Mouse (Mus musculus): ENCODE results near the gene Ubp1. TPM values are rescaled to one million over a fixed set of nuclear protein-coding genes. Genes with fewer than 3 reads are reported as not detected.

Gene Ubp1
- total RNA-seq, 2 experiments from 2014 or later: 64.5 to 72.5 TPM

DNA sequence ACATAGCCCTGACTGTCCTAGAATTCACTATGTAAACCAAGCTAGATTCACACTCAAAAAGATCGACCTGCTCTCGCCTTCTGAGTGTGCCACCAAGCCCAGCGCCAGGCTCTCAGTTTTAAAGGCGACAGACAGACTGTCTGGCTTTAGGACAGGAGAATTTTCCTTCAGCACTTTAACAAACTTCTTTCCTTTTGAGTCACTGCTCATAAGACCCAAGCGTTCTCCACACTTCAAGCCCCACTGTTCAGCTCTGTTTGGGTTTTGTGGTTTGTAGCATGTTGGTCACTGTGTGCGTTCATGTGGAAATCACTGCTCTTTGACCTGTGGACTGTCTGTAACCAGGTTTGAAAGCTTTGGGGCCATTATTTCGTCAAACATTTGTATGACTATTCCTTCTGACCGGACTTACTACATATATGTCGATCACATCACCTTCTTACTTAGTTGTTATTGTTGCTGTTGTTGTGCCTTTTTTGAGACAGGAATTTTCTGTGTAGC lies 77.2 kb downstream of the Ubp1 start:
- DNase-seq (ENCODE audit: low spot score in 2 of 2): no peak
- intact Hi-C loops (cut with DNase I): no loop called here

DNA sequence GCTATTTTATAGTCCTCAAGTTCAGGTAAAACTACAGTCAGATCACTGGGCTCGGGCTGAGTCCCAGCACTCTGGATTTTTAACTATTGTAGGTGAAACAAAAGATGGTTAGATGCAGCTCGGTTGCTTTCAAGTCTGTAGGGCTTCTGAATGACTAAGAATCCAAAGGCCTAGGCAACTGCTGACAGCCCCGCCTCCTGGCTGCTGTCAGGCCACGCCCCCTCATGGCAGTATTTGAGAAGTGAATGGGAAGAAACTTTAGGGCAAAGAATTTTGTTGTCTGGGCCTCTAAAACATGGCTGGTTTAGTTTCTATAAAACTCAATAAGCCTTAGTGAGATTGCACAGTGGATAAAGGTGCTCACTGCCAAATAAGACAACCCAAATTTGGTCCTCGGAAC lies 78.8 kb downstream of the Ubp1 start:
- intact Hi-C loops (cut with DNase I): no loop called here
- no peak for DNase-seq (ENCODE audit: low spot score in 2 of 2)

DNA sequence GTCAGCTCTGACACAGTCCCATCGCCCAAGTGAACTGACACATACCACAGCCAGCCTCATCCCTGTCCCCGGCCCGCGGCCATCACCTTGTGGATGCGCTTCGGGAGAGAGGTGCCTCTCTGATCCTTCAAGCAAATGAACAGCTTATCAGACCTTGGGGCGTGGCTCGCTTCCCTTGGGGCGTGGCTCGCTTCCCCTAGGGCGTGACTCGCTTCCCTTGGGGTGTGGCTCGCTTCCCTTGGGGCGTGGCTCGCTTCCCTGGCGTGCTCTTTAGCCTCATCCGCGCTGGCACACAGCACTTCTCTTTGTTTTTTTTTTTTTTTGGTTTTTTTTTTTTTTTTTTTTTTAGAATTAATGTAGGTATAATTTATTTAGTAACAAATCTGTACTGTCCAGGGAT lies 80.5 kb downstream of the Ubp1 start:
- no peak for DNase-seq (ENCODE audit: low spot score in 2 of 2)
- intact Hi-C loops (cut with DNase I): no loop called here

DNA sequence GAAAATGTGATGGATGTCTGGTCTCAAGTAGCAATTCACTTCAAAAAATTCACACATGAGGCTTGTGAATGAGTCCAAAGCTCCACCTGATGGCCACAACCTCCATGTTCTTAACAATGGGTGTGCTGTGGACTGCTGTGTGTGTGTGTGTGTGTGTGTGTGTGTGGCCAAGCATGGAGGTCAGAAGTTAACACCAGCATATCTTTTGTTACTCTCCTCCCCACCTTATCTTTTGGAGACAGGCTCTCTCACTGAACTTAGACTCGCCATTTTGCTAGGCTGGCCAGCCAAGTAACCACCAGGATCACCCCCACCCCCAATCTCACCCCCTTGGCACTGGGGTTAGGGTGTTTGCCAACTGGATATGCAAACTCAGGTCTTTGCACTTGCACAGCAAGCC lies 83.3 kb downstream of the Ubp1 start:
- intact Hi-C loops (cut with DNase I): no loop called here
- DNase-seq (ENCODE audit: low spot score in 2 of 2): no peak

DNA sequence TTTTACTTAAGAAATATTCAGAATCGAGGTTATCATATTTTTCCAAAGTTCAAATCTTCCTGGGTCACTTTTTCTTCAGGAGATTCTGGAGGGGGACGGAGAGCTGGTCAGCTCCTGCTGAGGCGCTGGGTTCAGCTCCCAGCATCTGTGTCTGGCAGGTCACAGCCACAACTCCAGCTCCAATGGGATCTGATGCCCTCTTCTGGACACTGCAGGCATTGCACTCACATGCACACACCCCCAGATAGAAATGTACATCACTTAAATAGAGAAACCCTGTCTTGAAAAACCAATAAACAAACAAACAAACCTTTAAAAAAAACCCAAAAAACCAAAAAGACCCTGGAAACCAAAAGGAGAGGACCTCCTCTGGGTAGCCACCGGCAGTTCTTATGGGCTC lies 85.0 kb downstream of the Ubp1 start:
- intact Hi-C loops (cut with DNase I): no loop called here

DNA sequence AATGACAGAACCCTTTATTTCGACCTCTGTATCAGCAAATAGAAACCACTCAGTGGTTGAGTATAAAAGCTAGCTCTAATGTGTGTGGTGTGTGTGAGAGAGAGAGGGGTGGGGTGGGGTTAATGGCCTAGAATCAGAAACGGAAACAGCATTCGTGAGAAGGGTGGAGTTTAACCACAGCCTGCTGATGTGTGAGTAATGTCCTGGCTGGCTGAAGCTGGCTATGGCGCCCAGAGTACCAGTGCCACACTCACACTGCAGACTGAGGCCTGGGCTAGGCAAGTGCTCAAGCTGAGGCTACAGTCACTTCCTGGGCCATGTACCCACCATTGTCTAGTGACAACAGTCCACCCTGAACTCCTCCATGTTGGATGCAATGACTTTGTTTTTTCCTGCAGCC lies 85.7 kb downstream of the Ubp1 start:
- intact Hi-C loops (cut with DNase I): no loop called here
- DNase-seq (ENCODE audit: low spot score in 2 of 2): no peak

More for the DNA sequence above, 85.0 kb downstream of the Ubp1 start:
- DNase-seq (ENCODE audit: low spot score in 2 of 2): no peak

DNA sequence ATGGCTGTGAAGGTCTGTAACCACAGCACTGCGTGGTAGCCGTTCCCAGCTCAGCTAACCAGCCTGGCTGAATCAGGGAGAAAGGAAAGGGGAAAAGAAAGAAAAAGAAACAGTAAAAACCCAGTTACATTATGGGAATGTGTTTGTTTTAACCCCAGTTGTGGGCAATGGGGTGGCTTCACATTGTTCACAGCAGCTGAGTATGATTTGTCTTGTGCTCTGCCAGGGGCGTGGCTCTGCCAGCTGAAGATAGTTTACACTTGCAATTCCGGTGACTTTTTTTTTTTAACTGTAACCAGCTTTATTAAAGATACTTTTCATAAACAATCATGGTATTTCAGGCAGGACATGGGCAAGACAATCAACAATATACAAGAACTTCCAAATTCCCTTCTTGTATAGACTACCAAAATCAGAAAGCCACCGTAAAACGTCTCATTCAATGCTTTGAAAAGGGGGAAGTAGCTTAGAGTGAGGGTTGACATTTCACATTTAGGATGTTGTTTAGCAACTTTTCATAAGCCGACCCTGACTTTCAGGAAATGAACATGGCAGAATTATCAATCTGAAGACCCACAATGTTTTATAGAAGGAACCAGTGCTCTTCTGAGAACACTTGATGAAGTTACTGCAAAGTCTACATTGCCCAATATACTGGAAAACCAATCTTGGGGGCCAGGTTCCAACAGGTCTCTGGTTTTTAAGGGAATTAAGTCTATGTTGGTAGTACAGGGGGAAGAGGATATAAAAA lies 88.5 kb downstream of the Ubp1 start:
- intact Hi-C loops (cut with DNase I): no loop called here
- no peak for DNase-seq (ENCODE audit: low spot score in 2 of 2)

DNA sequence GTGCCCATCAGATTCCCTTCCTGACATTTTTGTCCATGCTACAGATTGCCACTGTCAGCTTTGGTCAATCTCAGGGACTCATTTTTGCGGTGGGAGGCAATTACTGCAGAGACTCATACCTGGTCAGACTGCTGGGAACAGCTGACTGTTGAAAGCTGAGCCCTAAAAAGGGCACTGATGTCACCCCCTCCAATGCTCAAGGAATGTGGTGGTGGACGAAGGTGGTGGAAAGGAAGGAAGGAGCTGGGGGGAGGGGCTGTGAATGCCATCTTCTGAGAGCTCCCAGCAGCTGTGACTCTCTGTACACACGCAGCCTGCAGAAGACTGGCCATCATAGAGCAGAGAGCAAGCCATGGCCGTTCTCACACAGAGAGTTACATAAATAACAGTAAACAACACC lies 91.4 kb downstream of the Ubp1 start:
- DNase-seq (ENCODE audit: low spot score in 2 of 2): no peak
- intact Hi-C loops (cut with DNase I): no loop called here

DNA sequence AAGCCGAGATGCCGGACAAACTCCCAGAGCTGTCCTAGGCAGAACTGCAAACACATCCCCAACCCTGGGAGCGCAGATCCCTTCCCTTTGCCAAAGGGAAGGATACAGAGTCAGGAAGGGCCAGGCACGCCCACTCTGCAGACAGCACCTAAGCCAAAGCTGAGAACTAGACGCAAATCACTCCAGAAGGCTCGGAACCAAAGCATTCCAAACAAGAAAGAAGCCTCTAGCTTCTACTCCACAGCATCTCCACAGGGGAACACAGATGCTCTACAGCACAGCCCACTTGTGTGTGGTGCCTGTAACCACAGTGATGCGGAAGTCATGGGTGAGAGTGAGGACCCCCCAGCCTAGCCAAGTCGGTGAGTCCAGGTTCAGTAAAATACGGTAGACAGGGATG lies 94.4 kb downstream of the Ubp1 start:
- intact Hi-C loops (cut with DNase I): no loop called here
- DNase-seq (ENCODE audit: low spot score in 2 of 2): peak in 1 of 2 experiments; percentile 23

DNA sequence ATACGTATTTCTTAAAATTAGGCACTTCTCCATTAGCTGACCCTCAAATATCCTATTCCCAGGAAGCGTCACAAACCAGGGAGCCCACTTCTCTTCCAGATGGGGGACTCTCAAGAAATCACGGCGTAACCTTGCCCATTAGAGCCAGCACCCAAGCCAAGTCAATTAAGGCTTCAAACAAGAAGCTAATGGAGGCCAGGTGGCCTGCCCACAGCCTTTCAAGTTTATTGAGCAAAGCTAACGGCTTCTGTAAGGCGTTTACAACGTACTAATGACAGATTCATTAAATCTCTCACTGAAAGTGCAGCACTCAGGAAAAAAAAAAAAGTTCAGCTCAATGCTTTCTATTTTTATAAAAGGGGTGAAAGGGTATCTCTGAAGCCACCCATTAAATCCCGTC lies 95.1 kb downstream of the Ubp1 start:
- intact Hi-C loops (cut with DNase I): no loop called here
- no peak for DNase-seq (ENCODE audit: low spot score in 2 of 2)

DNA sequence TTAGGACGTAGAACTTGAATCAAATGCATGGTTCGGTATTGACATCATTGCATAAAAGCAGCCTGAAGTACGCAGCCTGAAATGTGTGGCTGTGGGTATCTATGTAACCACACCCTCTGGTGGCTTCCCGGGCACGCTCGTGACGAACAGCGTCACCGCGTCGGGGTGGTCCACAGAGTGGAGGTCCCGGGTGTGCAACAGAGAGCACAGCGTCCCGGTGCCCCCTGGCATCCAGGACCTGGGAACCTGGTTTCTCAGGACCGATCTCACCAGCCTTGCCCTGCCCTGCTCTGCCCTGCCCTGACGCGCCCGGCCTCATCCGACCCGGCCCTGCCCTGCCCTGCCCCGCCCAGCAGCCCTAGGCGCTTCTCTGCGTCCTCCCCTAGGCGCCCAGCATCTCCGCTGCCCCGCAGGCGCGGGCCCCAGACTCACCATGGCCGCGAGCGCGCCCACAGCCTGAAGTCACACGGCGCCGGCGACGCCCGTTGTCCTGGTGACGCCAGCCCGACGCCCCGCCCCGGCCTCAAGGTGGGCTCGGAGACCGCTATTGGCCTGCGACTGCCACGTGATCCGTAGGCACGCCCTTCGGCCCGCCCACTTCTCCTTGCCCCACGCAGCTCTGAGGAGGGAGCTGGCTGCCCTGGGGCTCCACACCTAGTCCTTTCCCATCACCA lies 95.7 kb downstream of the Ubp1 start:
- intact Hi-C loops (cut with DNase I): no loop called here
- peak; percentile 88 to 94 for DNase-seq (ENCODE audit: low spot score in 2 of 2)

Other genes starting within 250 kb of the Ubp1 start
- 10 to 100 TPM; 66.2 to 69.7 TPM for gene Pdcd6ip, start 222.7 kb upstream of the Ubp1 start, total RNA-seq (2021)
- gene Clasp2, start 189.5 kb upstream of the Ubp1 start, total RNA-seq (2021): 100 to 1,000 TPM; 230 to 238 TPM
- 10 to 100 TPM; 54.8 to 56.7 TPM for gene Fbxl2, start 115.3 kb downstream of the Ubp1 start, total RNA-seq (2021)
- gene Susd5, start 126.2 kb downstream of the Ubp1 start, total RNA-seq (2021): 10 to 100 TPM; 10.4 to 12.9 TPM

Measured in left cerebral cortex, postnatal 25 days (tissue).